Mouse (Mus musculus) heart, postnatal 25 days (tissue): ENCODE results near the gene Yjefn3. TPM values are rescaled to one million over a fixed set of nuclear protein-coding genes. Genes with fewer than 3 reads are reported as not detected.
"Not testable (repeated sequence)": the region's sequence is repeated elsewhere in the genome, so short reads cannot be mapped to it uniquely, and the experiment has no call there.

Source experiments
- DNase-seq: peaks from one replicate; pipeline ENCODE4 v3.0.0; 2022; ENCODE audit warnings: low spot score
- intact Hi-C: fragments of 180-260 bp; cut with DNase I; formaldehyde crosslinking; loops from one replicate; pipeline ENCODE4 v1.15.1; 2025
- total RNA-seq, 2 experiments: library from RNA; stranded (reverse); gene quantifications; 2 replicates each; pipeline ENCODE4 v1.2.3; 2021

The Yjefn3 gene
- 10 to 100 TPM in 1 of 2 experiments, 1 to 10 TPM in 1; 9.6 to 14.8 TPM for total RNA-seq

- DNase-seq, result no peak
- intact Hi-C loops, result loop anchor here (5.0 kb wide), 1 partner anchor 230 kb away; the partner anchor contains the start of gene Nr2c2ap
Measured at GRCm38 (mm10) chr8:69902163-69903062, at the start of gene Yjefn3, which contains the start of the genes Tssk6 and Ndufa13. TSS of gene Yjefn3 (minus strand) at chr8:69902712. TSS of gene Tssk6 (plus strand) at chr8:69902184. TSS of gene Ndufa13 (minus strand) at chr8:69902558.

- intact Hi-C loops, result no loop called here
- no peak for DNase-seq
Measured at GRCm38 (mm10) chr8:69950300-69950699, 47.8 kb upstream of the Yjefn3 start.

- intact Hi-C loops, DNase-seq: not testable (repeated sequence)
Measured at GRCm38 (mm10) chr8:69942495-69942894, 40.0 kb upstream of the Yjefn3 start.

- intact Hi-C loops, result no loop called here
- DNase-seq, result no peak
Measured at GRCm38 (mm10) chr8:69940386-69940785, 37.9 kb upstream of the Yjefn3 start.

GRCm38 (mm10) chr8:69939633-69940032 is 37.1 kb upstream of the Yjefn3 start:
- intact Hi-C loops, result loop anchor here (5.0 kb wide), 1 partner anchor 33 kb away; no protein-coding TSS in a partner anchor
- no peak for DNase-seq

- intact Hi-C loops, result loop anchor here (5.0 kb wide), 1 partner anchor 34 kb away; no protein-coding TSS in a partner anchor
- DNase-seq, result no peak
Measured at GRCm38 (mm10) chr8:69938245-69938982, 35.9 kb upstream of the Yjefn3 start.

- DNase-seq, result no peak
- intact Hi-C loops, result loop anchor here (5.0 kb wide), 1 partner anchor 35 kb away; no protein-coding TSS in a partner anchor
Measured at GRCm38 (mm10) chr8:69937466-69937865, 35.0 kb upstream of the Yjefn3 start.

- intact Hi-C loops, result loop anchor here (5.0 kb wide), 1 partner anchor 36 kb away; no protein-coding TSS in a partner anchor
- DNase-seq, result no peak
Measured at GRCm38 (mm10) chr8:69936050-69936794, 33.7 kb upstream of the Yjefn3 start.

GRCm38 (mm10) chr8:69935431-69935830 is 32.9 kb upstream of the Yjefn3 start:
- intact Hi-C loops, result loop anchor here (5.0 kb wide), 1 partner anchor 37 kb away; no protein-coding TSS in a partner anchor
- DNase-seq, result no peak

GRCm38 (mm10) chr8:69934582-69934981 is 32.1 kb upstream of the Yjefn3 start:
- no peak for DNase-seq
- intact Hi-C loops, result no loop called here

GRCm38 (mm10) chr8:69933811-69934210 is 31.3 kb upstream of the Yjefn3 start:
- intact Hi-C loops, result no loop called here

GRCm38 (mm10) chr8:69926901-69927300 is 24.4 kb upstream of the Yjefn3 start:
- DNase-seq, result no peak
- intact Hi-C loops, result no loop called here

More at GRCm38 (mm10) chr8:69933811-69934210, 31.3 kb upstream of the Yjefn3 start:
- no peak for DNase-seq

GRCm38 (mm10) chr8:69923986-69924385 is 21.5 kb upstream of the Yjefn3 start:
- intact Hi-C loops, result loop anchor here (5.0 kb wide), 1 partner anchor 33 kb away; no protein-coding TSS in a partner anchor

GRCm38 (mm10) chr8:69921141-69921540 is 18.6 kb upstream of the Yjefn3 start:
- no peak for DNase-seq
- intact Hi-C loops, result loop anchor here (1.0 to 5.0 kb wide), 3 partner anchors 36 to 250 kb away; no protein-coding TSS in a partner anchor

More at GRCm38 (mm10) chr8:69923986-69924385, 21.5 kb upstream of the Yjefn3 start:
- DNase-seq, result no peak

- intact Hi-C loops, result loop anchor here (2.0 to 5.0 kb wide), 3 partner anchors 37 to 251 kb away; partner anchors contain the start of gene Ncan
- peak; percentile 49 for DNase-seq
Measured at GRCm38 (mm10) chr8:69919876-69920662, 17.6 kb upstream of the Yjefn3 start.

GRCm38 (mm10) chr8:69919010-69919409 is 16.5 kb upstream of the Yjefn3 start:
- intact Hi-C loops, result loop anchor here (5.0 kb wide), 1 partner anchor 203 kb away; the partner anchor contains the start of gene Ncan
- DNase-seq, result peak; percentile 25

GRCm38 (mm10) chr8:69918506-69918905 is 16.0 kb upstream of the Yjefn3 start:
- intact Hi-C loops, result loop anchor here (5.0 kb wide), 1 partner anchor 204 kb away; the partner anchor contains the start of gene Ncan
- no peak for DNase-seq

- no peak for DNase-seq
- intact Hi-C loops, result loop anchor here (1.0 to 5.0 kb wide), 2 partner anchors 41 to 207 kb away; partner anchors contain the start of gene Ncan
Measured at GRCm38 (mm10) chr8:69915748-69916147, 13.2 kb upstream of the Yjefn3 start.
